Mouse (Mus musculus): ENCODE data around the gene Stk16.

DNA sequence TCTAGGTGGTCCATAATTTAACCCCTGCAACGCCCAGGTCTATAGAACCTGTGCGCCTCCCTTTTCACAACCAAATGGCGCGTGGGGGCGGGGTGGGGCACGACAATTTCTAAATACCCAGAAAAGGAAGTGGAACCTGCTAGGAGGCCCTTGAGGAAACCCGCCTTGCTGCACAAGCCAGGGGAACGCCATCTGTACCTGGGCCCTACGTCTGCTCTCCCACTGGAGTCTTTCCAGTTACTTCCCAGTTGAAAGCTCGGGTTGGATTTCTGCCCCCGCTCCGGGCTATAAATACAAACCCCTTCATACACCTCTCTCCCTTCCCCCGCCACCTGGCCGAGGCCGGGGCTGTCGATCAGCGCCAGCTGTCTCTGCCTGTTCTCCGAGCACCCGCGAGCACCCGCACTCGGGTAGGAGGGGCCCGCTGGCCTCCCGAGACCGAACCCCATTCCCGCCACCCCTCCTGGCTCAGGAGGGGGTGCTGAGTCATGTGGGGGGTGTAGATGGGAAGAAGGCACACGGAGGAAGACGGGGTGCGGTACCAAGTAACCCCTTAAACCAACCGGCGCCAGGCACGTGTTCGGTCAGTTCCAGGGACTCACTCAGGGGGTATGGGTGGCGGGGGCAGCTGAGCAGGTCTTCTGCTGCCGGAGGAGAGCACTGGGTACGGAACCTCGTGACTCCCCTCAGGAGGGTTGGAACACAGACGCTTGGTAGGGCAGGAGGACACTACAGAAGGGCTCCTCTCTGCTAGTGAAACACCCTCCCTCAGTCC, 7.8 kb downstream of the Stk16 start:
- TF ChIP-seq POLR2A (IDR thresholded peaks at IDR 0.05; ENCODE audit: low read depth, low read length) (0 out of 2 replicates have a peak, but pooled peaks have one; percentile 19), CTCF (IDR thresholded peaks at IDR 0.05; ENCODE audit: extremely low read depth, insufficient read length, insufficient replicate concordance, low read depth, low read length) (no peak)
